Mouse (Mus musculus) kidney, postnatal 14 days (tissue): ENCODE measurements around the gene Nsun7.
A peak's percentile ranks its signal among the peaks of the same experiment; 100 is the strongest.

Source experiments
- DNase-seq: peaks from one replicate; pipeline ENCODE4 v3.0.0; 2022; ENCODE audit warnings: mixed read lengths

Nsun7 gene

GRCm38 (mm10) chr5:66280742-66281141 lies 21.0 kb downstream of the Nsun7 start:
- DNase-seq, result no peak

- DNase-seq, result no peak
These were observed 34.5 kb downstream of the Nsun7 start for GRCm38 (mm10) chr5:66294106-66294625.

DNA sequence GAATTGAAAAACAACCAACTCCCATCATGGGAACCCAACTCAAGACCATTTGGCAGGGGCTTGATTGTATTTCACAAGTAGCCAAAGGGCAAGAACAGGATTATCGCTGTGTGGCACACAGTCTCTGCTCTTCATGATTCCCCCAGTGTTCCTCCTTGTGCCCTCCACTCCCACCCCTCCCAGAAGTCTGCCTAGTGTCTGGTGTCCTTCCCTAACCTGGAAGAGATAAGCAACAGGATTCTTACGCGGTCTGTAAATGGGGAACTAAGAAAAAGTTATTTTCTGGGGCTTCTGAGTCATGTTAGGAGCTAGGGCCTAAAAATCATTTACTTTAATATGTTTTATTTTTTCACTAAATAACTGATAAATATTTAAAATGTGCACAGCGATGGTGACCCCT lies 35.3 kb downstream of the Nsun7 start:
- no peak for DNase-seq

DNA sequence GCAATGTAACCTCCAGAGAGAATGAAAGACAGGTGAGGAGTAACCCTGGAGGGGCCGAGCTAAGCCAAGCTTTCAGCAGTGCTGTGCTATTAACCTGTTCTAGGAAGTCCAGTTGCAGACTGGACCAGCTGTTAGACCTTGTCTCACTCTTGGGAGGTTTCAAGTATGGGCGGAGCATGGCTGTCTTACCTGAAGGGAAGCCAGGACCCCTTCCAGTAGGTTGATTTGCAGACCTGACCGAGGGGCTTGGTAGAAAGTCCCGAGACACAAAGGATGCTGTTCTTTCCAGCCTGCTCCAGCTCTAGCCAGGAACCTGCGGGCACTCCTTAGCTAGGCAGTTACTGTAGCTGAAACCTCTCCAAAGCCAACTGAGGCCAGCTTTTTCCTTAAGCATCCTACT lies 36.4 kb downstream of the Nsun7 start:
- no peak for DNase-seq

- no peak for DNase-seq
These were observed 39.2 kb downstream of the Nsun7 start for GRCm38 (mm10) chr5:66298856-66299255.

DNA sequence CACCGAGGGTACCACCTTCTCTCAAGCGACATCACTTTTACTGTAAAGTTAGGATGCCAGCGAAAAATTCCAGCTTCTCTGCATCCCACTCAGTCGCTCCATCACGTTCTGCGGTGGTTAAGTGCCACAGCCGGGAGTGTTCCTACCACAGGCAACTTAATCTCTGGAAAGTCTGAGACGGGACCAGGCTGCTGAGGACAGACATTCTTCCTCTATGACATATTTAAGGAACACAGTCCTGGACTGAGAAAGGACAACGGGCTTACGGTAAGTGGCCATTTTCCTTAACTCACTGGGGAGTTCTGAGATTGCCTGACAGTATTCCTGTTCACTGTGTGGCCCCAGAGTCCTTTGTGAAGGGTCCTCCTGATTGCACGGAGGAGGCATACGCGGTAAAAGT lies 40.9 kb downstream of the Nsun7 start:
- no peak for DNase-seq

DNA sequence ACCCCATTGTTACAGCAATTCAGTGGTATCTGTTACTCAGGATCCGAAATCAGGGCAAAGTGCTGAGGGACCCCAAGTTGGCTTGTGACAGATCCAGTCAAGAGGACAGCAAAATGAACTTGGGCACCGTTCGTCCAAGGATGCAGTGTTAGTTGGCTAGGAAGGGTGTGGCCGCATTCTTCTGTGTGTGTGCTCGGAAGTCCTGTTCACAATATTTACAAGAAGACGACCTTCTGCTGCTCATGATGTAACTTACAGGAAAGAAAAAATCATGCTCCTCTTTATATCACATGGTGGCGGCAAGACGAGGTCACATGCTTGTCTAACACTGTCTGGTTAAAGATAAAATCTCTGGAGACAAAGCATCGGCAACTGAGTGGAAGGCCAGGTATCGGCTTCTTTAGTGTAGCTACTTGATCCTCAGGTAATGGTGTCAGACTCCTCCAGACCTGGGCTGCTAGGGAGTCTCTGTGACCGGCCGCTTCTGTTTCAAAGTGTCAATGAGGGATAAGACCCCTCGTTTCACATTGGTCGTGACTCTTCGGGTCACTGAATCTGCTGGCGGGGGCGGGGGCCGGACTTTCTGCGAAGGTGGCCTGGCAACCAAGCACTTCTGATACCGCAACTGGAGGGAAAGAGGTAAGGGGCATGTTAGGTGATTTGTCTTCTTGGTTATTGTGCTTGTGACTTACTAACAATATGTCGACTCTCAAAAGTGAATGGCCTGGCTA lies 42.6 kb downstream of the Nsun7 start:
- no peak for DNase-seq

GRCm38 (mm10) chr5:66302873-66303272 lies 43.2 kb downstream of the Nsun7 start:
- no peak for DNase-seq

GRCm38 (mm10) chr5:66304300-66305067 lies 44.8 kb downstream of the Nsun7 start:
- DNase-seq, result no peak

DNA sequence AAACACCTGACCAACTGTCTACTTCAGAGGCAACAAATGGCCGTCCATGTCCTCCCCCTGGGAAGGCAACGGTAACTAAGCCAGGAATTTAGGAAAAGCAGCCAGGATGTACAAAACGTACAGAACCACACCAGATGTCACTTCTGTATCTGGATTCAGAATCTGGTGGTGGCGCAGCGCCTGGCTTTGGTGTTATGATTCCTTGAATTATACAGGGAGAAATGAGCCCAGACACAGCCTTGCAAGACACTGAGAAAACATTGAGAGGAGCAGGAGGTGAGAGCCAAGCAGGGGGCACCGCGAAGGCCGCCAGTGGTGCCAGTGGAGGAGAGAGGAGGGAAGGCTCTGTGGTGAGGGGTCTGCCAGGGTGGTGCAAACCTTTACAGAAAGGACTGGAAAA lies 45.8 kb downstream of the Nsun7 start:
- DNase-seq, result no peak

DNA sequence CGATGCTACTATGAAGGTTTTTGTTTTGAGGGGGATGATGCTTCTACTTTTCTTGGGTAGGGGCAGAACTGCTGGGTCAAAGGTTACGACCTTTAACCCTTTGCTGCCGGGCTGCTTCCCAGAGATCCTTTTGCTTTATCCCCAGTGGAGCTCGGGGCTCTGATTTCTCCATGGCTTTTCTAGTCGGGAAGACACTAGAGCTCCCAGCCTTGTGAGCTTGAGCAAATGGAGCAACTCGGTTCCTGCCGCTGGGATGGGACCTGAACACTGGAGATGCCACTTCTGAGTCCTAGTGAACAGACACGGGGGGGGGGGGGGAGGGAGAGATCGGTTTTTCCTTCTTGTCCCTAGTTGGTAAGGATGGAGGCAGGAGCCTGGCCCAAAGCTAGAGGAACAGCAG lies 50.6 kb downstream of the Nsun7 start:
- no peak for DNase-seq

GRCm38 (mm10) chr5:66310806-66311205 lies 51.1 kb downstream of the Nsun7 start:
- DNase-seq, result no peak

GRCm38 (mm10) chr5:66315791-66316190 lies 56.1 kb downstream of the Nsun7 start:
- no peak for DNase-seq

DNA sequence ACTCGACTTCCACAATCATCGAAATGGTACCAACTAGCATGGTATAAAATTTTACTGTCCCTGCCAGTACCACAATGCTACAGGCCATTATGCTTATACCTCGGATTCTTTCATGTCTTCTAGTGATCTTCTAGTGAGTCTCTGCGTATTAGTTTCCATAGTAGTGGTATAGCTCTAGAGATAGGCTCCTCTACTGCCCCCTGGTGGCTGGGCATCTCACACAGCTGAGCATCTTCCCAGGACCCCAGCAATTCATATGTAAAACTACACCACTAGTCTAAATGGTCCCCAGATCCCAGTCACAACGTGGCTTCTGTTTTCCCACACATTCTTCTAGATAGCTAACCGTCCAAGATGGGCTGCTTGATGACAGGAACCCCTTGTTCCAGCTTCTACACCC lies 59.6 kb downstream of the Nsun7 start:
- DNase-seq, result peak; percentile 37

DNA sequence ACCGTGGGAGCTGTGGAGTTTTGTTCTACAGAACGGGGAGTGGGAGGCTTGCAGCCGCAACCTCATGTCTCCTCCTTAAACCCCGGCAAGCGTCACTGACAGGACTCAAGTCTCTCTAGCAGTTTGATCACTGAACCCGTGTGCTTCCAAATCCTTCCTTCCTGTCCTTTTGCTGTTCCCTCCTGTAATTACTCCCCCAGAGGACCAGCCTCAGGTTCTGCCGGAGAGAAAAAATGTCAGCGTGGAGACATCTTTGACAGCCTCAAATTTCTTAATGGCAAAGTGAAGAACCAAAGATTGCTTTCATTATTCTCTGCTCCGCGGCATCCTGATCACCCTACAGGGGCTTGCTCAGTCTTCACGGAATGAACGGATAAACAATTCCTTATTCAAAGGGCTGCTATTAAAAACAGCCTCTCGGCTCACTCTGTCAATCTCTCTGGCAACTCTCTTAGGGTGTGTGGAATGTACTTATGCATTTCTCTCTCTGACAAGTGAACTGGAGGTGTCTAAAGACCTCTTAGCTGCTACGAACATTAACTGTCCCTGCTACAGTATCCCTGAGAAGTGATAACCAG lies 60.2 kb downstream of the Nsun7 start:
- no peak for DNase-seq

DNA sequence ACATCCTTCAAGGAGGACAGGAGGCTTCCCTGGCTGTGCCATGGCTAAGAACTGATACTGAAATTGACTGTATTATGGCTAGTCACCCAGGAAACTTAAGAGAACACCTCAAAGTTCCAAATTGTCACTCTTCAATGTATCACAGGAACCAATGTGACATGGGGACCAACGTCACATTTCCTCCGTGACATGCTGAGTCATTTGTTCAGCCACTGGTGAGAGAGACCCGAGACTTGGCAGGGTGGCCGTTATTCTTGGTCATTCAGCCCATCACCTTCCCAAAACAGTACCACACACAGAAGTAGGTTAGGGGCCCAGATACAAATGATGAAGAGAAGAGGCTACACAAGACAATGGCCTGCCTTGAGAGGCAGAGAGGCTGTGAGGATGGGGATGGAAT lies 63.4 kb downstream of the Nsun7 start:
- DNase-seq, result no peak

GRCm38 (mm10) chr5:66323603-66324002 lies 63.9 kb downstream of the Nsun7 start:
- no peak for DNase-seq

DNA sequence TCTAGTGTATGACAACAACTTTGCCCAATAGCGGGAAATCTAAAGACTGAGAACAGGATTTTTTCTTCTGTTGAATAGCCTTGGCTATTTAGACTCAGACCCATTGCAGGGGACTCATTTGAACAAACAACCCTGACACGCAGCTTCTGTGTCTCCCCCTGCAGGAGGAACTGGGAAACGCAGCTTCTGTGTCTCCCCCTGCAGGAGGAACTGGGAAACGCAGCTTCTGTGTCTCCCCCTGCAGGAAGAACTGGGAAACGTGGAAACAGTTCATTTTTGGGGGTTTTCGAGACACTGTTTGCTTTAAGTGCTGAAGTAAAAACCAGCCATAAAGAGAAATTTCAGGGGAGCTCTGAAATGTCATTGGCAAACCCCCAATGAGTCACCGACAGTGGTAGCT lies 66.7 kb downstream of the Nsun7 start:
- DNase-seq, result no peak

- DNase-seq, result no peak
These were observed 68.4 kb downstream of the Nsun7 start for GRCm38 (mm10) chr5:66327949-66328726.

DNA sequence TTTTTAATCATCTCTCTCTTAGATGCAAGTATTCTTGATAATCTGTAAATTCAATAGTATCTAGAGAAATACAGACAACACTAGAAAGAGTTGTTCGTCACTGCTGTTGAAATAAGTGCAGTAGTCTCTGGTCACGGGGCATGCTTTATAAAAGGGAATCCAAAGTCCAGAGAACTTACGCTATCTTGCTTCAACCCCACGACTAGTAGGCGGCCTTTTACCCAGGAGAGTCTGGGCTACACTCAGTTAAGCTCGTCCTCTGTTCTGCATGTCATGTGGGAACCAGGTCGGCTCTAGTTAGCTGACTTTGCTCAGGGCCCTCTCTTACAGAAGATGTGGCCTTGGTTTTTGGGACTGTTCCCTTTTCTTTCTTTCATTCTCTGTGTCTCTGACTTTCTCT lies 69.1 kb downstream of the Nsun7 start:
- no peak for DNase-seq

- DNase-seq, result no peak
These were observed 71.1 kb downstream of the Nsun7 start for GRCm38 (mm10) chr5:66330806-66331205.

DNA sequence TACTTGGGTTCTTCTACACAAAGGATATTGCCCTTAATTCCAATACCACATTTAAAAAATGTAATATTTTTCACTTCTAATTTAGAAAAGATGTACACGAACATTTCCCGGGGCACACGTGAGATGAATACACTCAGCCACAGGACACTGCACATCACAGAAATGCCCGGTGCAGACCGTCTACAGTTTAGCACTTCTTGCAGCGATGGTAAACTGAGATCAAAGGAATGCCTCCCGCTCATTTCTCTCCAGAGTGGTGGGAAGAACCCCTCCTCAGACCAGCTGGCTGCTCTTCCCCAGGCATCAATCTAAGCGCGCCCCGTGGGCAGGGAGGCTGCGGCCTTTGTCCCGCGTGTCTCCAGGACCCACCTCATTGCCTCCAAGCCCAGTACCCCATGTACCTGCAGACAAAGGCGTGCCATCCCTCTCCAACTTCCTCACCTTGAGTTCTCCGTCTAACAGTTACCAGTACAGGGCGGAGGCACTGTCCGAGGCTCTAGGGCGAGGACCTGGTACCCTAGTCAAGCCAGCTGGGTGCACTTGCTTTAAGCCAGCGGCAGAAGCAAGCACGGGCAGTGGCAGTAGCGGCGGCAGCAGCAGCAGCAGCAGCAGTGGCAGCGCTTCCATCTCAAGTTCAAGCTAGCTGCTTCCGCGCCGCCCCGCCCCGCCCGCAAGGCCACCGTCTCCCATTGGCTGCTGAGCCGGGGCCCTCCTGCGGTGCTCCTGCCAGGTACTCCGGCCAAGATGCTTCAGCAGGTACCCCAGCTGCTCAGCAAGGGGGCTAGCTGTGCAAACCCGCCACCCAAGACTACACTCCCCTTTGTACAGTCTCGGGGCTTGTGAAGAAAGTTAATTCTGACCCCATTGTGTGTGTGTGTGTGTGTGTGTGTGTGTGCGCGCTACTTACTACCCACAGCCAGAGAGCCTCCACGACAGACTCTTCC lies 77.6 kb downstream of the Nsun7 start:
- peak; percentile 74 for DNase-seq
